Mouse (Mus musculus): Measurements from ENCODE around the gene Rho.

Rho gene

DNA sequence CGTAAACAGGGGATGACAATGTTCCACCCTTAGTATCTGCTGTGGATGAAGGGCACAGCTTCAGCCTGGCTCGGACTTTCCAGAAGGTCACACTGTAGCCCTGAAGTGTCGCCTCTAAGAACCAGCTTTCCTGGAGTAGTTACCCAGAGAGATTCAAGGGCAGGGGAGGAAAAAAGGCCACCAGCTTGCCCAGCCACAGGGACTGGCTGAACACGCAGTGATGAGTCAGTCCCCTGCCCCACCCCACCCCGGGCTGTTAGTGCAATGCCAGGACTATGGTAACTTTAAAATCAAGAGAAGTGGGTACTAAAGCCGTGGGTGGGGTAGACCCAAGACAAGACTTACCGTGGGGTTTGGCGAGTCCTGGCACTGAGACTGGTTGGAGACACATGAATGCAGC is 44.1 kb downstream of the Rho start:
- no peak for DNase-seq (ENCODE audit: low spot score in 2 of 2)

DNA sequence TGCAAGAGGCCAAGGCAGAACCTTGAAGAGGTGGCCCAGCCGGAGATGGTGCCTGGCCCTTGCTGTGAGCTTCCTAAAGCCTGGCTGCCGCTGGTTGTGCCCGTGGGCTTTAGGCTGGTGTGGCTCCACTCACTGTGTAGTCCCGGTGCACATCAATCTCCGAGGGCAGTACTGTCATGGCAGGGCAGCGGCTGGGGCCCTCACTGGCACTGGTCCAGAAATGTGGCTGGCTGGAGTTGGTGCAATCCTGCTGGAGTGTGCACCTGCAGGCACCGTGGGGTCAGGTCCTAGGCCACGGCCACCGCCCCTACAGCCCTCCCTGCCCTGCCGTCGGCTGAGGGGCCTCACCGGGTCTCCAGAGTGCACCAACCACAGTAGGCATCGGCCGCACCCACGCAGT is 46.3 kb downstream of the Rho start:
- DNase-seq (ENCODE audit: low spot score in 2 of 2) = no peak

DNA sequence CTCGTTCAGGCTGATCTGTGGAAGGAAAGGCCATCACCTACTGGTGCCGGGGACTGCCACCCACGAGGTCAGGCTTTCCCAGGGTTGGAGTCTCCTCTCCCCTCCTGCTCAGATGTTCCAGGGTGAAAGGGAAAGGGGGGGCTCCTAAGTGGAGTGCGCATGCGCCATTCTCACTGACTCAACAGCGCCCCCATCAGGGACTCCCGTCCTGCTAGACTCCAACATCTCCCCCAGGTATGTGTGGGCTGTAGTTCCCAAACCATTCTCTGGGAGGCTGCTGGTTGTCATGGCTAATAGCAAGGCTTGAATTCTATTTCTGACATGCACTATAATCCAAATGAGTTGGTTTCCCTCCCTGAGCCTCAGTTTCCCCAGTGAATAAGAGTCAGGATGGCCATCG is 47.0 kb downstream of the Rho start:
- no peak for DNase-seq (ENCODE audit: low spot score in 2 of 2)

DNA sequence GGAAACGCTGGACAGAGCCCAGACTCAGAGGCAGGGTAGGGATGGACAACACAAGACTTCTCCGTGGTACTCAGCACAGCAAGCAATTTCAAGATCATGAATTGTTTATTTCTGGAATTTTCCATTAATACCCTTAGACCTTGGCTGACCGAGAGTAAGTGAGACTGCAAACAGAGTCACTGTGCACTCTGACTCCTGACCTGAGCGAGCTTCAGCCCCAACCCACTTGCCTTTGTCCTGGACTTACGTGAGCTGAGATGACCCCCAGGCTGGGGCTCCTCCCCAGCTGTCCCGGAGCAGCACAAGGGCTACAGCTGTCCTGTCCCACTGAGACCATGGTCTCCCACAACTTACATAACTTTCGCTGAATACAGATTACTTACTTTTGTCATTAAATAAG is 51.3 kb downstream of the Rho start:
- no peak for DNase-seq (ENCODE audit: low spot score in 2 of 2)

GRCm38 (mm10) chr6:115983306-115984038 is 51.9 kb downstream of the Rho start:
- no peak for DNase-seq (ENCODE audit: low spot score in 2 of 2)

DNA sequence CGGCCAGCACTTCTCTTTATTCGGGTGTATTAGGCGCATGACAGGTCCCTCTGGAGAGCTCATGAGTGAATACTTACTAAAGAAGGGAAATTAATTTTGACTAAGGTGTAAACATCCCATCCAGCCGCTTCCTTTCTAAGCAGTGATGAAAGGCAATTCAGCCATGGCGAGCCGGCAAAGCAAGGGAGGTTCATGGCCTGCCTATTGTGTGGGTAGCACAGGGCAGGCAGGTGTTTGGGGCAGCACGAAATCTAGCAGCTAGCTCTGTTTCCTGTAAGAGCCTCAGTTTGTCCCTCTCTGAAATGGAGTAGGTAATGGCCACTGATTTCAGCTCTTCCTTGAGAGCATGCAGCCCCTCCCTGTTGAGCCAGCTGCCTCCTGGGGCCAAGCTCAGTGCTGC is 53.0 kb downstream of the Rho start:
- no peak for DNase-seq (ENCODE audit: low spot score in 2 of 2)

- no peak for DNase-seq (ENCODE audit: low spot score in 2 of 2)
Observed at GRCm38 (mm10) chr6:115985622-115986021, 54.1 kb downstream of the Rho start.

DNA sequence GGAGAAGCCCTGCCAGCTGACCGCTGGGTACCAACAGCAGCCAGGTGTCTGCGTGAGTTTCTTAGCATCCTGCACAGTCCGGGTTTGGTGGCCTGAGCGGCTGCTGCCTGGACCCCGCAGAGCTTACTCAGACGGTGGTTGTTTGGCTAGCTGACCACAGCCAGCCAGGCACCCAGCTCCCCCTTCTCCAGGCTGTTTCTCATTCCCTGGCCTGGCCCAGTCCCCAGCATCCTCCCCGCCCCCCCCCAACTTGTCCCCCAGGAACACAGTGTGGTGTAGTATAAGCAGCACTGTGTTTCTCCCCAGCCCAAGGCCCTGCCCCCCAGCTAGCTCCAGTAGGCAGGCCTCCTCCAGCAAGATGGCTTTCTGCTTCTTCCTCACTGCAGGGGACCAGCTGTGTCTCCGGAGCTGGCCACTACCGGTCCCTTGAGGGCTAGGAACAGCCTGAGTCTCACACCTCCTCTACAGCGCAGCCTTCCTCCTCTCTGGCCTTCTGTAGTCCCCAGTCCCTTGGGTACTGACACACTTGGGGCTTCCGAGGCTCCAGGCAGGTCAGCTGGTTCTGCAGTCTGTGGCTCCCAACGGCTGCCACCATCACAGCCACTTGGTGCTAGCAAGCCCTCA is 55.0 kb downstream of the Rho start:
- no peak for DNase-seq (ENCODE audit: low spot score in 2 of 2)

DNA sequence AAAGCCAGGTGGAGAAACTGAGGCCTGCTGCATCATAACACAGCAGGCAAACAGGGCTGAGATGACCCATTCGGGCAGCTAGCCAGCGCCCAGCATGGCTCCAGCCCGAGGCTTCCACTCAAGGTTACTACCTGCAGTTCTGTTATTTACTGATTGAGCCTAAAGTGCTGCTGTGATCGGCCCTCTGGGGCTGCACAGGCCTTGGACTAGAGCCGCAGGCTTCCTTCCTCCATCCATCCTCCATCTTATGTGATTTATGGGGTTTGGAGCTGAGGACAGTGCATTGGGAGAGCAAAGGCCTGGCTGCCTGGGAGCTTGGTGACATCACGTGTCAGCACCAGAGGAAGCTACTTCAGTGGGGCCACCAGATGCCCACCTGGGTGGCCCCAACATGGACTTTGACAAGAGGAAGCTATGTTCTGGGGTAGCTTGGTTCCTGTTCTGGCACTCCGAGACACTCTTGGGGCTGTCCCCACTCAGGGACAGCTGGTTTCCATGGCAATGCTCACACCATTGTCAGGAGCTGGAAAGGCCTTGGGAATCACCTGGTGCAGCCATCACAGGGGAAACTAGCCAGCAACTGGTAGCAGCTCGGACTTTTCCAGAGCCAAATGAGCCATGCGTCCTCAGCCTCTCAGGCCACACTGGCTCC is 55.7 kb downstream of the Rho start:
- no peak for DNase-seq (ENCODE audit: low spot score in 2 of 2)

GRCm38 (mm10) chr6:115989032-115989431 is 57.5 kb downstream of the Rho start:
- DNase-seq (ENCODE audit: low spot score in 2 of 2) = no peak

GRCm38 (mm10) chr6:115989607-115990006 is 58.1 kb downstream of the Rho start:
- DNase-seq (ENCODE audit: low spot score in 2 of 2) = no peak
